Mouse (Mus musculus): Measurements from ENCODE around the gene Negr1. TPM values are rescaled to one million over a fixed set of nuclear protein-coding genes. Genes with fewer than 3 reads are reported as not detected.

Gene Negr1
- total RNA-seq, 2 experiments from 2014 or later: 0.49 to 0.62 TPM

GRCm38 (mm10) chr3:157109308-157109707 lies 547.7 kb downstream of the Negr1 start:
- peak; percentile 52 for DNase-seq

- DNase-seq: no peak
These were observed 553.6 kb downstream of the Negr1 start for GRCm38 (mm10) chr3:157115105-157115760.

GRCm38 (mm10) chr3:157116024-157116423 lies 554.4 kb downstream of the Negr1 start:
- DNase-seq: no peak

GRCm38 (mm10) chr3:157119916-157120315 lies 558.3 kb downstream of the Negr1 start:
- DNase-seq: no peak

- DNase-seq: no peak
These were observed 584.7 kb downstream of the Negr1 start for GRCm38 (mm10) chr3:157146124-157146855.

GRCm38 (mm10) chr3:157154902-157155301 lies 593.3 kb downstream of the Negr1 start:
- no peak for DNase-seq

- DNase-seq: no peak
These were observed 593.9 kb downstream of the Negr1 start for GRCm38 (mm10) chr3:157155513-157155912.

- no peak for DNase-seq
These were observed 603.4 kb downstream of the Negr1 start for GRCm38 (mm10) chr3:157164840-157165595.

GRCm38 (mm10) chr3:157181975-157182374 lies 620.4 kb downstream of the Negr1 start:
- DNase-seq: no peak

GRCm38 (mm10) chr3:157188939-157189725 lies 627.5 kb downstream of the Negr1 start:
- no peak for DNase-seq

GRCm38 (mm10) chr3:157189834-157190233 lies 628.2 kb downstream of the Negr1 start:
- DNase-seq: no peak

- DNase-seq: no peak
These were observed 629.0 kb downstream of the Negr1 start for GRCm38 (mm10) chr3:157190551-157190950.

- DNase-seq: no peak
These were observed 630.4 kb downstream of the Negr1 start for GRCm38 (mm10) chr3:157192021-157192420.

- DNase-seq: no peak
These were observed 631.5 kb downstream of the Negr1 start for GRCm38 (mm10) chr3:157193141-157193540.

GRCm38 (mm10) chr3:157198659-157199058 lies 637.1 kb downstream of the Negr1 start:
- DNase-seq: no peak

- DNase-seq: no peak
These were observed 640.1 kb downstream of the Negr1 start for GRCm38 (mm10) chr3:157201726-157202125.

GRCm38 (mm10) chr3:157203573-157203972 lies 642.0 kb downstream of the Negr1 start:
- no peak for DNase-seq

GRCm38 (mm10) chr3:157206752-157207151 lies 645.2 kb downstream of the Negr1 start:
- no peak for DNase-seq

- no peak for DNase-seq
These were observed 647.4 kb downstream of the Negr1 start for GRCm38 (mm10) chr3:157208966-157209365.

GRCm38 (mm10) chr3:157209386-157209785 lies 647.8 kb downstream of the Negr1 start:
- no peak for DNase-seq

GRCm38 (mm10) chr3:157215937-157216719 lies 654.5 kb downstream of the Negr1 start:
- no peak for DNase-seq
